Mouse (Mus musculus): ENCODE measurements at regions not wholly inside any gene's neighbourhood (a gene's known extent, or its start where the extent isn't known, plus 50 kb on each side); places are given as distances from the start of the nearest gene placed in this dataset.
"Not testable (repeated sequence)": the region's sequence is repeated elsewhere in the genome, so short reads cannot be mapped to it uniquely, and the experiment has no call there.

DNA sequence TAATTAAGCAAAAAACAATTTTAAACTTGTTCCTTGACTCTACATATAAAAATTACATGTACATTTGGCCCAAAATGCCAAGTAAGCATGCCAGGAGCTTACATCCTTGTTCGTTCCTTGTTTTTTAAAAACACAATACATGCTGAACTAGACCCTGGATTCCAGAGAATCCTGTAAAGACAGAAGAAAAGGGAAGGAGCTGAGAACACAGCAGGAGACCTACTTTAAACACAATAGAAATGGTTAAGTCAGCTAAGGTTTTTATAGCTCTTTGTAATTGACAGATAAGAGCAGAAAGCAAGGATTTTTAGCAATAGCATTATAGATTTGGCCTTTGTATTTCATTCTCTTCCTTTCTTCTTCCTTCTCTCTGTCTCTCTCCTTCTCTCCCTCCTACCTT, 292.5 kb upstream of the Meis2 start:
- Histone ChIP-seq H3K4me3 (ENCODE audit: insufficient read depth, low read depth, low read length) (no peak overlapping the region), H3K4me1 (ENCODE audit: control insufficient read depth, insufficient read depth, low read length) (no peaks in the 10 kb centered on the region), H3K27ac (ENCODE audit: insufficient read depth, low read depth, low read length) (no peak overlapping the region)
- TF ChIP-seq CTCF (IDR thresholded peaks at IDR 0.05; ENCODE audit: insufficient read depth, low read depth, low read length) (no peak), POLR2A (IDR thresholded peaks at IDR 0.05; ENCODE audit: insufficient read depth, low read depth, low read length) (no peak)
- WGBS = 57% methylated on average over 1 of the region's 1 CpGs

DNA sequence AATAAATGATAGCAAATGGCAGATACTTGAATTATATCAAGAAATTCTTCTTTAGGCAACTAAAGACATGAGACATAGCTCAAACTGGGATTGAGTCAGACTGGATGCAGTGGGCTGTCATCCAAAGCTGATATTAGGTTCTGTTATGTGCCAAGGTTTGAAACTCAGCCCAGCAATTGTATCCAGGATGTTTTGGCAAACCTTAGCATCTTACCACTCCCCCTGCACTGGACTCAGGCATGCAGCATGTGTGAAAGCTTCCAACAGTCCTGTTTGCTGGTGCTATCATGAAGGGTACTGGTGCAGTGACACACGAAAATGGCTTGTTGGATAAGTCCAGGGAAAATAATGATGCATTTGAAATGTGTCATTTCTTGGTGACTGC, 282.9 kb upstream of the Meis2 start:
- 63% methylated on average over 1 of the region's 1 CpGs for WGBS

DNA sequence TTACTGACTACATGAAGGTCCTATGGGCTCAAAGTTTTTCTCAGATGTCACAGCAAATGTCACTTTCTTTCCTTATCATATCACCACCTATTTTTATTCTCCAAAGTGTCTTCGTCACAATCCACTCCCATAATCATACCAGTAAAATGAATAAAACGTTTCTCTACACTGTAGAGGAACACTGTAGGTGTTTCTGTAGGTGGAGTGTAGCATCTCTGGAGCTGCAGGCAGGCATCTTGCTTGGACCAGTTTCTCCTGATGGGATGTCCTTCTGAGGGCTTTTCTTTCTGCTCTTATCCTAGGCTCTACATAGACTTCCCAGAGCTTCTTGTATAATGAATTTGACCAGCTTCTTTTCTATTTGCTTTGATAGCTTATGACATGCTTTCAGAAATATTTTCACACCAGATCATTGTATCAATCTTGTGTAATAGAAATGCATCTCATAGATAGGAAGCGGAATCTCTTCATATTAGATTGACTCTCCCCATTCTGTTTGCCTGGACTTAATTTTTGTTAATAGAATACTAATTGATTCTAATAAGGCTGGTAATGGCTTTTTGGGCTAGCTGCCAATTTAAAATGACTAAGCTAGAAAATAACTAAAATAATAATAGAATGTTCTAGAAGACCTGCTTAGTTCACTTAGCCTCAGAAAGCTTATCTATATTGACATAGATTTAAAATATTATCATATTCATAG, 282.3 kb upstream of the Meis2 start:
- no peak overlapping the region for H3K4me3 ChIP-seq (ENCODE audit: insufficient read depth, low read depth, low read length)
- TF ChIP-seq CTCF (IDR thresholded peaks at IDR 0.05; ENCODE audit: insufficient read depth, low read depth, low read length) (no peak), POLR2A (IDR thresholded peaks at IDR 0.05; ENCODE audit: insufficient read depth, low read depth, low read length) (no peak)
- H3K4me1 ChIP-seq (ENCODE audit: control insufficient read depth, insufficient read depth, low read length) = no peaks in the 10 kb centered on the region
- no peak overlapping the region for H3K27ac ChIP-seq (ENCODE audit: insufficient read depth, low read depth, low read length)
- WGBS = 89% methylated on average over 3 of the region's 3 CpGs

More for the DNA sequence above, 282.9 kb upstream of the Meis2 start:
- no peak overlapping the region for H3K4me3 ChIP-seq (ENCODE audit: insufficient read depth, low read depth, low read length)
- no peak overlapping the region for H3K27ac ChIP-seq (ENCODE audit: insufficient read depth, low read depth, low read length)
- TF ChIP-seq POLR2A (IDR thresholded peaks at IDR 0.05; ENCODE audit: insufficient read depth, low read depth, low read length) (no peak), CTCF (IDR thresholded peaks at IDR 0.05; ENCODE audit: insufficient read depth, low read depth, low read length) (no peak)
- H3K4me1 ChIP-seq (ENCODE audit: control insufficient read depth, insufficient read depth, low read length) = no peaks in the 10 kb centered on the region

DNA sequence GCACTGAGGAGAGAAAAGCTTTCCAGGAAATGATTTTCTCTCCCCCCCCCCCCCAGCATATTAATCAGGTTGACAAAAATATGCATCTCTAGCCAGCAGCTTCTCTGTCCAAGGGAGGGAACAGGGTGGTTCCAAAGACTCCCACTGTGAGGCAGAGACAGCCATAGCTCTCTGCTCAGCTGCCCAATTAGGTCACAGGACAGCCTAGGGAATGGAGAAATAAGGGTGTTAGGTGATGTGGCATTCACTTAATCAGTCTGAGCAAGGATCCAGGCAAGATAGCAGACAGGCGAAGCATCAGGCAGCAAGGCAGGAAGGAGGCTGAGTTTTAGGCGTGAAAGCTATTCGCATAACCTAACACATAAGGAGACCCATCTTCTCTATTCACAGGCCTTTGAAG, 266.2 kb upstream of the Meis2 start:
- H3K4me1 ChIP-seq (ENCODE audit: control insufficient read depth, insufficient read depth, low read length) = no peaks in the 10 kb centered on the region
- H3K4me3 ChIP-seq (ENCODE audit: insufficient read depth, low read depth, low read length) = no peak overlapping the region
- TF ChIP-seq POLR2A (IDR thresholded peaks at IDR 0.05; ENCODE audit: insufficient read depth, low read depth, low read length) (no peak), CTCF (IDR thresholded peaks at IDR 0.05; ENCODE audit: insufficient read depth, low read depth, low read length) (no peak)
- WGBS = 95% methylated on average over 3 of the region's 3 CpGs
- H3K27ac ChIP-seq (ENCODE audit: insufficient read depth, low read depth, low read length) = no peak overlapping the region

DNA sequence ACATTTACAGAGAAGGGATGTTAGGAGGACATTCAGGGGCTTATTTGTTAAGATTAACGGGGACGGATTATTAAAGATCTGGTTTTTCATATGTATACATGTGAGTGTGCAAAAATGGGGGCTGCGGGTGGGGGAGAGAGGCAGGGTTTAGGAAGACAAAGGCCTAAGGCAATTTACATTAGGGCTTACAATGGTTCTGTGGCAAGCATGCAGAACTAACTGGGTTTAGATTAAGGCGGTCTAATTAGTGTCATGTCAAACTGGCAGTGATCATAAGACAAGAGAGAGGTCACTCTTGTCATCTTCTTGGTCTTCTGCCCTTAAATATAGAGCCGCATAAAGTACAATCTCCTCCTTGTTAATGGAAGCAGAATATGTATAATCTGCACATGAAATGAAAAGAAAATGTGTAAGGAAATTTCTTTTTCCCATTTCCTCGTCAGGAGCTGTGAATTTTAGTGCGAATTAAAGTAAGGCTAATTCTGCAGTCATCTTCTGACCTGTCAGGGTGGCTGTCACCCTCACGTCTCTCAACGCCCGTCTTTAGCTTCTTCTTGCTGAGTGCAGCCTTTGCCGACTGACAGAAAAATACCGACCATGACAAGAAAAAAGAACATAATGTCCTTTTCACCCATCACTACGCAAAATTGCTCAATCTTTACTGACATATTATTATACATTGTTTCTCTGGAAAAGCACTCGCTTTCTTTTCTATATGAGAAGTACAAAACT, 256.6 kb upstream of the Meis2 start:
- Histone ChIP-seq H3K27ac (ENCODE audit: insufficient read depth, low read depth, low read length) (no peak overlapping the region), H3K4me3 (ENCODE audit: insufficient read depth, low read depth, low read length) (no peak overlapping the region), H3K4me1 (ENCODE audit: control insufficient read depth, insufficient read depth, low read length) (peaks cover 2% of the 10 kb centered on the region; the same call in 1 of the 2 replicates)
- TF ChIP-seq POLR2A (IDR thresholded peaks at IDR 0.05; ENCODE audit: insufficient read depth, low read depth, low read length) = no peak
- TF ChIP-seq CTCF (IDR thresholded peaks at IDR 0.05; ENCODE audit: insufficient read depth, low read depth, low read length) = no peak
- 65% methylated on average over 14 of the region's 14 CpGs for WGBS

DNA sequence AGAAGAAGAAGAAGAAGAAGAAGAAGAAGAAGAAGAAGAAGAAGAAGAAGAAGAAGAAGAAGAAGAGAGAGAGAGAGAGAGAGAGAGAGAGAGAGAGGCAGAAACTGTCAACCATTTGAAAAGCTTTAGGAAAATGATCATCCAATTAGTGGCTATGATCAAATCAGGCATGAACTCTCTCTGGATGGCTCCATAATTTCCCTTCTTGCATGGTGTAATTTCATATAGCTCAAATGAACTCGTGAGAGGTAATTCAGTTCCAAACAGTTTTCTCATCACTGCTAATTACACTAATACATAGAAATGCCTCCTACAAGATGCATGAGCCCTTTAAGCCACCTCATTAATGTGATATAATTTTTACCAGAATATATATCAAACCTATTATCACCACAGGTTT, 233.9 kb upstream of the Meis2 start:
- Histone ChIP-seq H3K27ac (ENCODE audit: insufficient read depth, low read depth, low read length) (no peak overlapping the region), H3K4me1 (ENCODE audit: control insufficient read depth, insufficient read depth, low read length) (no peaks in the 10 kb centered on the region), H3K4me3 (ENCODE audit: insufficient read depth, low read depth, low read length) (no peak overlapping the region)
- TF ChIP-seq CTCF (IDR thresholded peaks at IDR 0.05; ENCODE audit: insufficient read depth, low read depth, low read length) (no peak), POLR2A (IDR thresholded peaks at IDR 0.05; ENCODE audit: insufficient read depth, low read depth, low read length) (no peak)
- WGBS = 35% methylated on average over 1 of the region's 1 CpGs

DNA sequence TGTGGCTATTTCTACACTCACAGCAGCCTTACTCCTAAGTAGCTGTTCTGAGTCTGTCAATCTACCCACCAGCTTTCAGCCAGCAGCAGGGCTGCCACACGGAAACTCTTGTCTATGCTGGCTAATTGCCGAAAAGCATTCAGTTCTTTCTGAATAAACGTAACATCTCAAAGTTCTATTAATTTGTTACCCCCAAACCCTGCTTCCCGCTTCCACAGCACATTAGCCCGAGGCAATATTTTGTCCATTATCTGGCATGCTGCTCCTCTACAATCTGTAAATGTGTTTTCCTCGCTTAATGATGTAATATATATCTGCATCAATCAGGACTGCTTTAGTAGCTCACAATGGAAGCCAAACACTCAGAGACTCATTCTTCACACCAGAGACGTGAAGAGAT, 224.2 kb upstream of the Meis2 start:
- H3K27ac ChIP-seq (ENCODE audit: insufficient read depth, low read depth, low read length) = no peak overlapping the region
- H3K4me3 ChIP-seq (ENCODE audit: insufficient read depth, low read depth, low read length) = no peak overlapping the region
- 56% methylated on average over 7 of the region's 7 CpGs for WGBS
- no peaks in the 10 kb centered on the region for H3K4me1 ChIP-seq (ENCODE audit: control insufficient read depth, insufficient read depth, low read length)
- TF ChIP-seq CTCF (IDR thresholded peaks at IDR 0.05; ENCODE audit: insufficient read depth, low read depth, low read length) (no peak), POLR2A (IDR thresholded peaks at IDR 0.05; ENCODE audit: insufficient read depth, low read depth, low read length) (no peak)

DNA sequence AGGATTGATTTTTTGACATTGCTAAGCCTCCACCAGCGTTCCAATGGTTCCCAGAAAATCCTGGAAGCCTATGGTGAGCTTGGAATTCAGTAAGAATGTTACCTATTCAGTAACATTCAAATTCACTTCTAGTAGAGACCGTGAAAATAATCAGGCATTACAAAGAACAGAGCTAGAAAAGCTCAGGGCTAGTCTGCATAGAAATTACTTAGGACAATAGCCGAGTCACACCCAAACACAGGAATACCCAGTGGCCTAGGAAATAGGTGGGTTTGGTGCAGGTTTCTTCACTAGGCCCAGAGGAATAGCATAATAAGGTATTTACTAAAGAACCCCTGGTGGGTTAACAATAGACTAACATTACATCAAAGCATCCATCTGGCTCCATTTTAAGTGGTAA, 177.6 kb upstream of the Meis2 start:
- not testable (repeated sequence) for H3K27ac ChIP-seq (ENCODE audit: insufficient read depth, low read depth, low read length); H3K4me3 ChIP-seq (ENCODE audit: insufficient read depth, low read depth, low read length); H3K4me1 ChIP-seq (ENCODE audit: control insufficient read depth, insufficient read depth, low read length)
- 59% methylated on average over 3 of the region's 3 CpGs for WGBS

DNA sequence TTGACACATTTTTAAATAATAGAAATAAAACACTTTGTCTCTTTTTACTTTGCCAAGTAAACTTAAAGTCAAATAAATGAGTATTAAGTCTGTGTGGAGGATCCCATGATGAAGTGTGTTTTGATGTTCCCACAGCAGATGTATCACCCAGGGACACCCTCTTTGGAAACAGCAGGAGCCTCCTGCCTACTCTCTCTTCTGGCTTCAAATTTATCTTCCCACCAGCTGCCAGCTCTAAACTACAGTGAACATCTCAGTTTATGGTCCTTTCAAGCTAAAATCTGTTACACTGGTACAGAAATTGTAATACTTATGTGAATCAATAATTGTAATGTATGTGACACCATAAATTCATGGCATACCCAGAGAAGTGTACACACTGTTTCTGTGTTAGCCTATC, 171.1 kb upstream of the Meis2 start:
- Histone ChIP-seq H3K4me1 (ENCODE audit: control insufficient read depth, insufficient read depth, low read length) (no peaks in the 10 kb centered on the region), H3K4me3 (ENCODE audit: insufficient read depth, low read depth, low read length) (no peak overlapping the region), H3K27ac (ENCODE audit: insufficient read depth, low read depth, low read length) (no peak overlapping the region)
- TF ChIP-seq CTCF (IDR thresholded peaks at IDR 0.05; ENCODE audit: insufficient read depth, low read depth, low read length) (no peak), POLR2A (IDR thresholded peaks at IDR 0.05; ENCODE audit: insufficient read depth, low read depth, low read length) (no peak)
